Mouse (Mus musculus): ENCODE data around the gene Sirpa. TPM values are rescaled to one million over a fixed set of nuclear protein-coding genes. Genes with fewer than 3 reads are reported as not detected.

Gene Sirpa
- total RNA-seq, 1 experiment, result 6.5 TPM

- H3K9ac ChIP-seq (ENCODE audit: insufficient read depth, low read depth, low read length, poor library complexity, severe bottlenecking), result no peak overlapping the region
- no peak for DNase-seq (ENCODE audit: low read depth, low spot score)
- TF ChIP-seq ZC3H11A (IDR thresholded peaks at IDR 0.05; ENCODE audit: borderline replicate concordance, low read depth, low read length) (no peak), HCFC1 (IDR thresholded peaks at IDR 0.05; ENCODE audit: borderline replicate concordance, insufficient read depth, low read length) (no peak), MAFK (IDR thresholded peaks at IDR 0.05; ENCODE audit: insufficient read depth, low read depth, low read length) (no peak), ZNF384 (IDR thresholded peaks at IDR 0.05; ENCODE audit: low read depth, low read length) (no peak), CHD2 (IDR thresholded peaks at IDR 0.05; ENCODE audit: low read depth, low read length) (no peak)
- H3K4me1 ChIP-seq (ENCODE audit: control insufficient read depth in 2 of 2, insufficient read depth in 2 of 2, low read length in 2 of 2, poor library complexity in 1 of 2), result no peaks in the 10 kb centered on the region
- peaks cover 5% of the 10 kb centered on the region; the same call in 1 of the 2 replicates for H3K36me3 ChIP-seq (ENCODE audit: control insufficient read depth, insufficient read depth, low read length, poor library complexity, severe bottlenecking)
- in situ Hi-C loops (cut with MboI; ENCODE audit: low sequenced_read_pairs in 2 of 2, unreplicated experiment in 2 of 2), result no loop called here
- H3K4me3 ChIP-seq (ENCODE audit: insufficient read depth in 1 of 2, low read depth in 1 of 2, low read length in 2 of 2, poor library complexity in 1 of 2, severe bottlenecking in 1 of 2), result no peak overlapping the region
- H3K9me3 ChIP-seq (ENCODE audit: control insufficient read depth, insufficient read depth, low read depth, low read length), result no peaks in the 10 kb centered on the region
- no peak overlapping the region for H3K27ac ChIP-seq (ENCODE audit: insufficient read depth, low read depth, low read length, poor library complexity, severe bottlenecking)
Observed at GRCm38 (mm10) chr2:129614482-129615185, 22.0 kb downstream of the Sirpa start.

DNA sequence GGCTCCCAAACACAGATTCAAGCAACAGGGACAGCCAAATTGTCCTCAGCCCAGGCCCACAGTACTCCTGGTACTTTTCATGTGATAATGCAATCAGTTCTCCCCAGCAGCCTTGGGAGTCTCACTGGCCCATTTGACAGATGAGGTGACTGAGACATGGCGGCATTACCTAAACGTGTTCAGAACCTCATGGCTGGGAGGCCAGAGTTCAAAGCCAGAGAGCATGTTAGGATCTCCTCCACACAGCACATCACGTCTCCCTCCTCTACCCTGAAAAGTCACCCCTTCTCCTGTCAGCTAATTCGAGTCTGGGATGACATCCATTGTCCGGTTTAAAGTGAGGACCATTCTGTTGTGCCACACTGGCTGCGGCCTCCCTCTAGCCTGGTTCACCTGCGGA is 27.5 kb downstream of the Sirpa start:
- TF ChIP-seq HCFC1 (IDR thresholded peaks at IDR 0.05; ENCODE audit: borderline replicate concordance, insufficient read depth, low read length), result no peak
- no peak for TF ChIP-seq MAFK (IDR thresholded peaks at IDR 0.05; ENCODE audit: insufficient read depth, low read depth, low read length)
- no peak for TF ChIP-seq CHD2 (IDR thresholded peaks at IDR 0.05; ENCODE audit: low read depth, low read length)
- no peak for TF ChIP-seq ZC3H11A (IDR thresholded peaks at IDR 0.05; ENCODE audit: borderline replicate concordance, low read depth, low read length)
- TF ChIP-seq ZNF384 (IDR thresholded peaks at IDR 0.05; ENCODE audit: low read depth, low read length), result no peak
- no peak for DNase-seq (ENCODE audit: low read depth, low spot score)

GRCm38 (mm10) chr2:129620881-129621280 is 28.2 kb downstream of the Sirpa start:
- Histone ChIP-seq H3K36me3 (ENCODE audit: control insufficient read depth, insufficient read depth, low read length, poor library complexity, severe bottlenecking) (no peaks in the 10 kb centered on the region; the same call in 1 of the 2 replicates), H3K4me1 (ENCODE audit: control insufficient read depth in 2 of 2, insufficient read depth in 2 of 2, low read length in 2 of 2, poor library complexity in 1 of 2) (no peaks in the 10 kb centered on the region), H3K9me3 (ENCODE audit: control insufficient read depth, insufficient read depth, low read depth, low read length) (no peaks in the 10 kb centered on the region), H3K27ac (ENCODE audit: insufficient read depth, low read depth, low read length, poor library complexity, severe bottlenecking) (no peak overlapping the region), H3K4me3 (ENCODE audit: insufficient read depth in 1 of 2, low read depth in 1 of 2, low read length in 2 of 2, poor library complexity in 1 of 2, severe bottlenecking in 1 of 2) (no peak overlapping the region), H3K9ac (ENCODE audit: insufficient read depth, low read depth, low read length, poor library complexity, severe bottlenecking) (no peak overlapping the region)
- in situ Hi-C loops (cut with MboI; ENCODE audit: low sequenced_read_pairs in 2 of 2, unreplicated experiment in 2 of 2), result no loop called here
- TF ChIP-seq CHD2 (IDR thresholded peaks at IDR 0.05; ENCODE audit: low read depth, low read length) (no peak), MAFK (IDR thresholded peaks at IDR 0.05; ENCODE audit: insufficient read depth, low read depth, low read length) (no peak), HCFC1 (IDR thresholded peaks at IDR 0.05; ENCODE audit: borderline replicate concordance, insufficient read depth, low read length) (no peak), ZC3H11A (IDR thresholded peaks at IDR 0.05; ENCODE audit: borderline replicate concordance, low read depth, low read length) (no peak), ZNF384 (IDR thresholded peaks at IDR 0.05; ENCODE audit: low read depth, low read length) (no peak)
- no peak for DNase-seq (ENCODE audit: low read depth, low spot score)

More for the DNA sequence above, 27.5 kb downstream of the Sirpa start:
- Histone ChIP-seq H3K36me3 (ENCODE audit: control insufficient read depth, insufficient read depth, low read length, poor library complexity, severe bottlenecking) (peaks cover 3% of the 10 kb centered on the region; the same call in 1 of the 2 replicates), H3K4me1 (ENCODE audit: control insufficient read depth in 2 of 2, insufficient read depth in 2 of 2, low read length in 2 of 2, poor library complexity in 1 of 2) (no peaks in the 10 kb centered on the region), H3K9ac (ENCODE audit: insufficient read depth, low read depth, low read length, poor library complexity, severe bottlenecking) (no peak overlapping the region), H3K9me3 (ENCODE audit: control insufficient read depth, insufficient read depth, low read depth, low read length) (no peaks in the 10 kb centered on the region), H3K27ac (ENCODE audit: insufficient read depth, low read depth, low read length, poor library complexity, severe bottlenecking) (no peak overlapping the region), H3K4me3 (ENCODE audit: insufficient read depth in 1 of 2, low read depth in 1 of 2, low read length in 2 of 2, poor library complexity in 1 of 2, severe bottlenecking in 1 of 2) (no peak overlapping the region)
- in situ Hi-C loops (cut with MboI; ENCODE audit: low sequenced_read_pairs in 2 of 2, unreplicated experiment in 2 of 2), result no loop called here

GRCm38 (mm10) chr2:129621654-129622490 is 29.2 kb downstream of the Sirpa start:
- Histone ChIP-seq H3K4me1 (ENCODE audit: control insufficient read depth in 2 of 2, insufficient read depth in 2 of 2, low read length in 2 of 2, poor library complexity in 1 of 2) (no peaks in the 10 kb centered on the region), H3K9me3 (ENCODE audit: control insufficient read depth, insufficient read depth, low read depth, low read length) (no peaks in the 10 kb centered on the region), H3K9ac (ENCODE audit: insufficient read depth, low read depth, low read length, poor library complexity, severe bottlenecking) (no peak overlapping the region), H3K4me3 (ENCODE audit: insufficient read depth in 1 of 2, low read depth in 1 of 2, low read length in 2 of 2, poor library complexity in 1 of 2, severe bottlenecking in 1 of 2) (no peak overlapping the region), H3K27ac (ENCODE audit: insufficient read depth, low read depth, low read length, poor library complexity, severe bottlenecking) (no peak overlapping the region; the same call in 1 of the 2 replicates), H3K36me3 (ENCODE audit: control insufficient read depth, insufficient read depth, low read length, poor library complexity, severe bottlenecking) (no peaks in the 10 kb centered on the region; the same call in 1 of the 2 replicates)
- in situ Hi-C loops (cut with MboI; ENCODE audit: low sequenced_read_pairs in 2 of 2, unreplicated experiment in 2 of 2), result no loop called here
- no peak for DNase-seq (ENCODE audit: low read depth, low spot score)
- TF ChIP-seq ZNF384 (IDR thresholded peaks at IDR 0.05; ENCODE audit: low read depth, low read length) (no peak), ZC3H11A (IDR thresholded peaks at IDR 0.05; ENCODE audit: borderline replicate concordance, low read depth, low read length) (no peak), HCFC1 (IDR thresholded peaks at IDR 0.05; ENCODE audit: borderline replicate concordance, insufficient read depth, low read length) (no peak), MAFK (IDR thresholded peaks at IDR 0.05; ENCODE audit: insufficient read depth, low read depth, low read length) (no peak)

Measured in ES-E14 (cell line).